In genomic region chr9:71167473-71168215, GRCm38 (mm10) we compare ENCODE assay signal across 11 mouse cellular contexts. TPM values are rescaled to one million over a fixed set of nuclear protein-coding genes. Genes with fewer than 3 reads are reported as not detected.
DNase-seq lines count a peak whose midpoint lies in the region; ATAC-seq and TF ChIP-seq lines count a peak whose summit lies in the region.
"Had no signal": no experiment of that assay in that cellular context is flagged by ENCODE, and none has a peak within 500 bp of the region (broad histone marks: within the 10 kb centered on the region; RNA-seq: fewer than 3 reads in every experiment).

No protein-coding gene starts in this region.

- no peak for ATAC-seq in hindbrain, embryonic 15.5 days (ENCODE audit: low FRiP score, low read depth)
- ATAC-seq in hindbrain, embryonic 12.5 days (ENCODE audit: low FRiP score) = no peak
- no peak for ATAC-seq in liver, embryonic 13.5 days (ENCODE audit: low read depth)

- no peaks in the 10 kb centered on the region for H3K9me3 ChIP-seq in hindbrain, embryonic 15.5 days
- no peaks in the 10 kb centered on the region for H3K9me3 ChIP-seq in hindbrain, embryonic 12.5 days (replicated peaks)
- H3K9me3 ChIP-seq in MEL (replicated peaks; ENCODE audit: insufficient read depth, low read length) = no peaks in the 10 kb centered on the region
- no peaks in the 10 kb centered on the region for H3K9me3 ChIP-seq in liver, embryonic 13.5 days (replicated peaks)
- H3K9me3 ChIP-seq: G1E; limb, embryonic 12.5 days had no signal

- no peak overlapping the region for H3K4me3 ChIP-seq in hindbrain, embryonic 15.5 days
- no peak overlapping the region for H3K4me3 ChIP-seq in hindbrain, embryonic 12.5 days
- H3K4me3 ChIP-seq in MEL (ENCODE audit: control insufficient read depth in 1 of 2, insufficient read depth in 1 of 2, low read depth in 2 of 2, low read length in 2 of 2) = no peak overlapping the region
- no peak overlapping the region for H3K4me3 ChIP-seq in liver, embryonic 13.5 days (replicated peaks)
- H3K4me3 ChIP-seq: limb, embryonic 12.5 days had no signal

- no peak for TF ChIP-seq POLR2A in MEL (IDR thresholded peaks at IDR 0.05; ENCODE audit: control insufficient read depth in 1 of 2, insufficient read depth in 1 of 2, low read depth in 1 of 2, low read length in 2 of 2, poor library complexity in 1 of 2)
- no peak for TF ChIP-seq POLR2A in brain, embryonic 14.5 days (IDR thresholded peaks at IDR 0.05; ENCODE audit: borderline replicate concordance, extremely low read depth, insufficient read depth, insufficient read length, poor library complexity, severe bottlenecking)

- peaks cover 8% of the 10 kb centered on the region for H3K79me2 ChIP-seq in MEL (ENCODE audit: control insufficient read depth, insufficient read depth, low read length, poor library complexity)

- DNase-seq in MEL (ENCODE audit: low read depth, low spot score) = no peak
- DNase-seq in brain, embryonic 14.5 days (ENCODE audit: low read depth) = peak; percentile 88
- DNase-seq in liver, embryonic 13.5 days = no peak
- no peak for DNase-seq in embryo, embryonic 10 days (ENCODE audit: low spot score)
- no peak for DNase-seq in kidney, postnatal 4 days
- DNase-seq in thymus, postnatal 14 days = no peak

- no peak for TF ChIP-seq RAD21 in MEL (IDR thresholded peaks at IDR 0.05; ENCODE audit: low read depth, low read length)

- no peak overlapping the region for H3K4me2 ChIP-seq in hindbrain, embryonic 15.5 days
- H3K4me2 ChIP-seq in hindbrain, embryonic 12.5 days (replicated peaks) = no peak overlapping the region
- peak overlapping the region; percentile 60 for H3K4me2 ChIP-seq in liver, embryonic 13.5 days

- no peaks in the 10 kb centered on the region for H3K27me3 ChIP-seq in hindbrain, embryonic 15.5 days
- H3K27me3 ChIP-seq in hindbrain, embryonic 12.5 days = no peaks in the 10 kb centered on the region
- H3K27me3 ChIP-seq in MEL (ENCODE audit: control insufficient read depth in 1 of 2, insufficient read depth in 2 of 2, low read length in 2 of 2) = no peaks in the 10 kb centered on the region
- no peaks in the 10 kb centered on the region for H3K27me3 ChIP-seq in liver, embryonic 13.5 days
- H3K27me3 ChIP-seq: limb, embryonic 12.5 days had no signal

- H3K27ac ChIP-seq in hindbrain, embryonic 15.5 days (replicated peaks) = peak overlapping the region; percentile 72
- H3K27ac ChIP-seq in hindbrain, embryonic 12.5 days = no peak overlapping the region
- peak overlapping the region; percentile 34; the same call in 1 of the 2 replicates for H3K27ac ChIP-seq in MEL (ENCODE audit: control insufficient read depth, low read depth, low read length)
- H3K27ac ChIP-seq in liver, embryonic 13.5 days = peak overlapping the region; percentile 99
- H3K27ac ChIP-seq: limb, embryonic 12.5 days had no signal

- H3K36me3 ChIP-seq in hindbrain, embryonic 15.5 days = no peaks in the 10 kb centered on the region
- no peaks in the 10 kb centered on the region for H3K36me3 ChIP-seq in hindbrain, embryonic 12.5 days
- H3K36me3 ChIP-seq in MEL (ENCODE audit: control insufficient read depth in 1 of 2, insufficient read depth in 2 of 2, low read length in 2 of 2) = peaks cover 0 to 37% of the 10 kb centered on the region in 2 experiments; a peak in 2 of 4 replicates
- no peaks in the 10 kb centered on the region for H3K36me3 ChIP-seq in liver, embryonic 13.5 days
- H3K36me3 ChIP-seq: G1E; limb, embryonic 12.5 days had no signal

- 27% methylated on average over 2 of the region's 2 CpGs for WGBS in hindbrain, embryonic 15.5 days
- WGBS in hindbrain, embryonic 12.5 days = 41% methylated on average over 2 of the region's 2 CpGs
- 26% methylated on average over 2 of the region's 2 CpGs for WGBS in liver, embryonic 13.5 days (ENCODE audit: insufficient replicate concordance)

- no peak for TF ChIP-seq CTCF in MEL (IDR thresholded peaks at IDR 0.05 in 2 of 3, conservative IDR thresholded peaks at IDR 0.05 in 1 of 3; ENCODE audit: control insufficient read depth in 1 of 3, insufficient read depth in 1 of 3, low read depth in 2 of 3, low read length in 3 of 3, poor library complexity in 1 of 3, severe bottlenecking in 1 of 3)
- TF ChIP-seq CTCF in brain, embryonic 14.5 days (IDR thresholded peaks at IDR 0.05; ENCODE audit: borderline replicate concordance, extremely low read depth, insufficient read depth, insufficient read length) = no peak

- H3K9ac ChIP-seq in hindbrain, embryonic 15.5 days = no peak overlapping the region
- H3K9ac ChIP-seq in hindbrain, embryonic 12.5 days = no peak overlapping the region
- no peak overlapping the region for H3K9ac ChIP-seq in MEL (ENCODE audit: control insufficient read depth, low read depth, low read length, poor library complexity, severe bottlenecking)
- H3K9ac ChIP-seq in liver, embryonic 13.5 days = peak overlapping the region; percentile 56
- H3K9ac ChIP-seq: limb, embryonic 12.5 days had no signal

- TF ChIP-seq EP300 in MEL (IDR thresholded peaks at IDR 0.05; ENCODE audit: low read depth in 1 of 2, low read length in 2 of 2) = no peak

- peaks cover 14% of the 10 kb centered on the region for H3K4me1 ChIP-seq in hindbrain, embryonic 15.5 days (replicated peaks)
- H3K4me1 ChIP-seq in hindbrain, embryonic 12.5 days = no peaks in the 10 kb centered on the region
- H3K4me1 ChIP-seq in MEL (ENCODE audit: control insufficient read depth in 1 of 2, insufficient read depth in 2 of 2, low read length in 2 of 2) = peaks cover 19 to 36% of the 10 kb centered on the region in 2 experiments
- H3K4me1 ChIP-seq in liver, embryonic 13.5 days (replicated peaks) = peaks cover 79% of the 10 kb centered on the region

TF ChIP-seq in MEL, 35 proteins besides CTCF, POLR2A, EP300 and RAD21:
- TF ChIP-seq MEF2A (IDR thresholded peaks at IDR 0.05; ENCODE audit: extremely low read depth, insufficient replicate concordance, low read depth, low read length, poor library complexity, severe bottlenecking) = no peak
- TF ChIP-seq NRF1 (IDR thresholded peaks at IDR 0.05; ENCODE audit: insufficient read depth, low read depth, low read length, poor library complexity, severe bottlenecking) = no peak
- TF ChIP-seq MYB (IDR thresholded peaks at IDR 0.05; ENCODE audit: low read depth, low read length) = no peak
- TF ChIP-seq MAX (IDR thresholded peaks at IDR 0.05; ENCODE audit: low read length) = no peak
- no peak for TF ChIP-seq ZKSCAN1 (IDR thresholded peaks at IDR 0.05; ENCODE audit: low read depth, low read length)
- TF ChIP-seq SIN3A (IDR thresholded peaks at IDR 0.05; ENCODE audit: low read length) = no peak; the same call in 1 of the 2 replicates

RNA-seq across cellular contexts. Expression of gene Aqp9, which starts 0.8 kb away (rescaled TPM):
- 1.3 and 1.4 TPM in 2 replicates for polyA plus RNA-seq in hindbrain, embryonic 15.5 days (2015; fragmentation: Nextera tagmentation; extraction: Ambion mirVana)
- not detected in 2 replicates for polyA plus RNA-seq in hindbrain, embryonic 12.5 days (2016; fragmentation: Nextera tagmentation; extraction: Ambion mirVana)
- 64.8 and 74.3 TPM in 2 replicates for total RNA-seq in MEL (2012; rRNA removed)
- polyA plus RNA-seq in MEL (2012; ENCODE audit: insufficient read depth in 1 of 2, insufficient read length in 2 of 2, low read depth in 1 of 2, low replicate concordance in 2 of 2, missing spikeins in 1 of 2) = 10 to 100 TPM in 1 of 2 experiments, not detected in 1; 76.1 TPM
- polyA plus RNA-seq in brain, embryonic 14.5 days (2012; rRNA removed) = 0.34 and 0.36 TPM in 2 replicates
- polyA plus RNA-seq in liver, embryonic 13.5 days (2015; fragmentation: Nextera tagmentation; extraction: Ambion mirVana) = 8.3 and 9.3 TPM in 2 replicates

RNA-seq across cellular contexts. Expression of gene Aldh1a2, which starts 47.9 kb away (rescaled TPM):
- polyA plus RNA-seq in hindbrain, embryonic 15.5 days (2015; fragmentation: Nextera tagmentation; extraction: Ambion mirVana) = 27.3 and 36.6 TPM in 2 replicates
- polyA plus RNA-seq in hindbrain, embryonic 12.5 days (2016; fragmentation: Nextera tagmentation; extraction: Ambion mirVana) = 9.3 and 14.8 TPM in 2 replicates
- not detected in 2 replicates for total RNA-seq in MEL (2012; rRNA removed)
- not detected for polyA plus RNA-seq in MEL (2012; ENCODE audit: insufficient read depth in 1 of 2, insufficient read length in 2 of 2, low read depth in 1 of 2, low replicate concordance in 2 of 2, missing spikeins in 1 of 2)
- polyA plus RNA-seq in brain, embryonic 14.5 days (2012; rRNA removed) = 7.4 and 11.6 TPM in 2 replicates
- 2.0 and 2.8 TPM in 2 replicates for polyA plus RNA-seq in liver, embryonic 13.5 days (2015; fragmentation: Nextera tagmentation; extraction: Ambion mirVana)
- total RNA-seq: G1E; neutrophil, adult 5-6 weeks had no signal
- polyA plus RNA-seq: G1E had no signal
